Mouse (Mus musculus): ENCODE results near the gene Hira.
"Not testable (repeated sequence)": the region's sequence is repeated elsewhere in the genome, so short reads cannot be mapped to it uniquely, and the experiment has no call there.

Gene Hira

DNA sequence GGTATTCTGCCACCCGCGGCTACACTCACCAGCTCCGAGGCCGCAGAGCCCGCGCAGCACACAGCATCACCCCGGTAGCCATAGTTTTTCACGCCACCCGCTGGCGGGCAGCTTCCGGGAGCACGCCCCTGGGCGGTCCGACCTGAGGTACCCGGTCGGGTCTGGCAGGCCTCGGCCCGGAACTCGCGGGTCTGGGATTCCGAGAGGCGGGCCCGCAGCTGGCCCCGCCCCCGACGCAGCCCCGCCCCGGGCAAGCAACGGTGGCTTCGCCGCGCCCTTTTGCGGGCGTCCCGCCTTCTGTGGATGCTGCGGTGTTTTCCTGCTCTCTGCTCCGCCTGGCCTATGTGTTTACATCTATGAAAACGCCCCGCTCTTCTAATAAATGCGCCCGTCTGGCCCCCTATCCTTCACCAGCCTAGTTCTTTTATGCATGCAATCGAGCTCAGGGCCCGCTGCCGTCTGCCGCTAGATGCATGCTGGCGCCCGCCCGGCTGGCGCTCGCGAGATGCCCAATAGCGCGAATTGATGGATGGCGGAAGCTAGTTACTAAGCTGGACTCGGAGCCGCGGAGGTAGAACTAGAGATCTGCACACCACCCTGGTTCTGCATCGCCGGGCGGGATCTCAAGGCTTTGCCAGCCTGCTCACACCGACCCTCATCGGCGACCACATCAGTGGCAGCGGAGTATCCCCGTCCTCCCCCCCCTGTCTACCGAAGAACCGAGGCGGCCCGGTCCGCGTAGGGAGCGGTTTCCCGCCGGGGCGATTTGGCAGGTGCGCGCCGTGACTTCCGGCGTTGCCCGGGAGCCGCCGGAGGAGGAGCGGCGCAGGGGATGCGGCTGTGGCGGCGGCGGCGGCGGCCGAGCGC is at the start of gene Hira, which contains the start of gene Mrpl40:
Gene Hira, plus strand, starts transcription at position 596 of the 867 bp plus-strand sequence.
Gene Mrpl40, minus strand, starts transcription at position 421 of the 867 bp plus-strand sequence.
- peak; percentile 96 for DNase-seq

DNA sequence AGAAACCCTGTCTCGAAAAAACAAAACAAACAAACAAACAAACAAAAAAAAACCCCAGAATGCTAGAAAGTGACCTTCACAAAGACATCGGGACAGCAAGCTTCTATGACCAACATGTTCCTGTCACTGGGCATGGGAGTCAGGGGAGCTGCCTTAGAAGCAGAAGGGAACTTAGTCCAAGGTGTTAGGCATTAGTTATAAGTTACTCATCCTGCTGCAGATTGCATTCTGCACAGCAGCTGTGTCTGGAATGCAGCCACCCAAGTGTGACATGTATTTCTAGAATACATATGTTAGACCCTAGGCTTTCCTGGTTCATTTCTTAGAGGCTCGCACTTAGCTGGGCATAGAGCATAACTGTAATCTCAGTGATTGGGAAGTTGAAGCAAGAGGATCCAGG is 48.2 kb upstream of the Hira start:
- no peak for DNase-seq

DNA sequence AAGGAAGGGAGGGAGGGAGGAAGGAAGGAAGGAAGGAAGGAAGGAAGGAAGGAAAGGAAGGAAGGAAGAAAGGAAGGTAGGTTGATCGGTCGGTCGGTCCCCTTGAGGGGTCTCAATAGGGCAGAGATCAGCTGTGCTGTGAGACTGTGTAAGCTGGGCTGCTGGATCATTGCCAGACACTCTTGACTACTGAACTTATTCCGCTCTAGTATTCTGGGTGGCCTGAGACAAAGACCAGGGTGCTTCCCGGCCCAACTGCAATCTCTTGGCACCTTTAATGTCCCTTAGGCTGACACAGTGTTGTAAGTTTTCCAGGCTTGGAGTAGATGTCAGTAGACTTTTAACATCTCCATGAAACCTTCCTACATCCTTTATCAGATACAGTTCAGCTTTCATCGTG is 47.7 kb upstream of the Hira start:
- no peak for DNase-seq

DNA sequence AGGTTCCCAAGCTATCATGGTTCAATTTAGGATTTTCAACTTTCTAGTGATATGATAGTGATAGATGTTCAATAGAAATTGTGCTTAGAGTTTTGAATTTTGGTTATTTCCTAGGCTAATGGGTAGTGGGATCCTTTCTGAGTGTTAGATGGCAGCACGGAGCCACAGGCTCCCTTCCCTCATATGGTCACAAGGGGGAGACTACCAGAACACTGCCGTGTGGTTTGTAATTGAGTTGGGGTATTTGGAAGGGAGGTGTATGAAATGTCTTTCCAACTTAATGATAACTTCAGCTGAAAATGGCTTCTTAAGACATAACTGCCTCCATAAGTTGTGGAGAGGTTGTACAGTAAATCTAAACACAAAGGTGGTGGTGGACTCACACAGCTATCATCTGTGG is 43.4 kb upstream of the Hira start:
- no peak for DNase-seq

DNA sequence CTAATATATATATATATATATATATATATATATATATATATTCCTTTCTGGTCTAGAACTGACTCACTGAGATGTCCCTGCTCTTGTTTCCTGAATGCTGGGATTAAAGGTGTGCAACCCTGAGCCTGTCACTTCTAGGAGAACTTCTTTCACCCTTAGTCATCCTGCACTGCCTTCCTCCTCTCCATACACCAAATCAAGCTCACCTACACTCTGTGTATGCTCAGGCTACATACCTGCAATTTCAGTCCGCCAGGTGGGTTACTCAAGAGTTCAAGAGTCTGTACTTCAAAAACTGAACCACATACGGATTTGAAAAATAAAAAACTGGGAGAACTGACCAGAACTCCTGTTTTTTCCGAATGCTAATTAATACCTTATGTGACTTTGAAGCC is 40.8 kb upstream of the Hira start:
- DNase-seq, result no peak

- DNase-seq, result peak; percentile 96
Measured at GRCm38 (mm10) chr16:18836468-18837208, 40.2 kb upstream of the Hira start, which contains the start of the genes 2510002D24Rik and Gm28539. Gene 2510002D24Rik (plus strand): TSS chr16:18836578. Gene Gm28539 (plus strand): TSS chr16:18836584.

DNA sequence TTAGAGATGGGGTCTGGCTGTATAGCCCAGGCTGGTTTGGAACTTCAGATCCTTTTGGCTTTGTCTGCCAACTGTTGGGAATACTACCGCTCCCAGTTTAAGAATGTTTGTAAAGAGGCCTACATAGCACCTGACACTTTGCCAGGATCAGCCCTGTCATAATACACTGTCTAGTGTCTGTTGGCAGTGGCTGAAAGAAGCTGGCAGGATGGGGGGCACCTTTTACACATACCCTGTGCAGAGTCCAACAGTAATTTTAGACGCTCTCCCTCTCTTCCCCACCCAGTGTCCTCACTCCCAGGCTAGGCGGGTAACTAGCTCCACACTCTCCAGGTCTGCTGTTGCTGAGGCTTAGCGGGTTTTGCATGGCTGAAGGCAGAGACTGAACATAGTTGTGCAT is 38.5 kb upstream of the Hira start:
- no peak for DNase-seq

DNA sequence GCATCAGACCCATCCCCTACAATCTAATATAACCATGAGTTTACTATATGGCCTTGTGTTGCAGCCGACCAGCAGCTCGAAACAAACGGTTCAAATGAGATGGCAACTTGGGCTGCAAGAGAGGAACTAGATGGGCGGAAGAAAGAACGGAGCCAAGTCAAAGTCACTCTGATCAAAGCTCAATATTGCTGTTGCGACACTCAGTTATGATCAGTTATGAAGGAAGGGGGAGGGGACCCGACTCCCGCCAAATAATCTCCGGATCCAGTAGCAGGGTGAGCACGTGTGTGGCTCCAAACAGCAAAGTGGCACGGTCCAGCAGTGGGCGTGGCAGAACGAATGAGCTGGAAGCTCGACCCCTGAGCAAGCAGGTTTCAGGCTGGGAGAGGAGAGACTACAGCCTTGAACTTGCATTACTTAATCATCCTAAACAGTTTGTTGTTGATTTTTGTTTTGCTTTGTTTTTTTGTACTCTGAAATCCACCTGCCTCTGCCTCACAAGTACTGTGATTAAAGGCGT is 30.5 kb upstream of the Hira start:
- no peak for DNase-seq

DNA sequence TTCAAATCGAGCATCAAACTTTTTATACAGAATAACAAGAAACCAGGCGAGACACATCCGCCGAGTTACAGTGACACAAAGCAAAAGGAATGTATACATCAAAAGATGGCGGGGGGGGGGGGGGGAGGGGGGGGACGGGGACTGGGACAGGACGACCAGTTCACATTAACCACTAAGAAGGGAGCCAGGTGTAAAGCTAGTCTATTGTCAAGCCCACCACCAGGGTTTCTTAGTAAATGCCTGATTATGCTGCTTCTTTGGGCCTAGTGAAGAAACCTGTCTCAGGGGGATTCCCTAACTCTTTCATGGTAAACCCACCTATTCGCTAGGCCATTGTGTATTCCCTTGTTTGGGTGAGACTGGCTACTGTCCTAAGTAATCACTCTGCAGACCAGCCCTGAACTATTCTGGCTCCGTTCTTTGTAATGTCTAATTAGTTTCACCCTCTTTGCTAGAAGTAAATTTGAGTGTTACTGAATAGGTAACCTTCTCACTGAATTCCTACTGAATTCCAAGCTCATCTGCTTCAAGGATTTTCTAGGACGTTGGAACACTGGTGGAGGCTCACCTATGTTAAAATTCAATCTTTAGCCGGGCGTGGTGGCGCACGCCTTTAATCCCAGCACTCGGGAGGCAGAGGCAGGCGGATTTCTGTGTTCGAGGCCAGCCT is 27.2 kb upstream of the Hira start:
- not testable (repeated sequence) for DNase-seq

GRCm38 (mm10) chr16:18858551-18858950 is 18.3 kb upstream of the Hira start:
- DNase-seq, result peak; percentile 65

DNA sequence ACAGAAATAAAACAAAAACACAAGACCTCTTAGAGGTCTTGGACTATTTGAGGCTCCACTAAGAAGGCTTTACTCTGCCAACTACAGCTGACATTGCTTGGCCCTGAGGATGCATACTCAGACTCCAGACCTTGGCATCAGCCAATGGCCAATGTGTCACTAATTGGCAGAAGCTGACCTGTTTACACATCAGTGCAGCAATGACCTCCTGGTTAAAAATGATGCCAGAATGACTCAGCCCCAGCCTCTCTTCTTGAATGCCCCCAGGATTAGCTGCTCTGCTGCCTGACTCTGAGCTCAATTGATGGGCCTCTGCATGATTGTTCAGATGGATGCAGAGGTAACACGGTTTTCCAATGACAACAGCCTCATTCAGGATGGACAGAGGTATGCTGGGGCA is 16.7 kb upstream of the Hira start:
- DNase-seq, result peak; percentile 47

- DNase-seq, result not testable (repeated sequence)
Measured at GRCm38 (mm10) chr16:18870495-18870894, 6.3 kb upstream of the Hira start.

DNA sequence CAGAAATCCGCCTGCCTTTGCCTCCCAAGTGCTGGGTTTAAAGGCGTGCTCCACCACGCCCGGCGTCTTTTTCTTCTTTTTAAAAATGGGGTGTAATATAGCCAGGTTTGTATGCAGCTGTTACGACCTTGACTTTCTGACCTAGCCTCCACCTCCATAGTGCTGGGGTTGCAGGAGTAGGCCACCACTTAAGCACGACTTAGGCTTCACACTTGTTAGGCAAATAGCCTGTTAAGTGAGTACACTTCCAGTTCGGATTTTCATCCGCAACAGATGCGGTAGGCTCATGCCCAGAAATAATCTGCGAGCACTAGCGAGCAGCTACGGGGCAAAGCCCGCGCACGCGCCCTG is 771 bp upstream of the Hira start:
- no peak for DNase-seq

DNA sequence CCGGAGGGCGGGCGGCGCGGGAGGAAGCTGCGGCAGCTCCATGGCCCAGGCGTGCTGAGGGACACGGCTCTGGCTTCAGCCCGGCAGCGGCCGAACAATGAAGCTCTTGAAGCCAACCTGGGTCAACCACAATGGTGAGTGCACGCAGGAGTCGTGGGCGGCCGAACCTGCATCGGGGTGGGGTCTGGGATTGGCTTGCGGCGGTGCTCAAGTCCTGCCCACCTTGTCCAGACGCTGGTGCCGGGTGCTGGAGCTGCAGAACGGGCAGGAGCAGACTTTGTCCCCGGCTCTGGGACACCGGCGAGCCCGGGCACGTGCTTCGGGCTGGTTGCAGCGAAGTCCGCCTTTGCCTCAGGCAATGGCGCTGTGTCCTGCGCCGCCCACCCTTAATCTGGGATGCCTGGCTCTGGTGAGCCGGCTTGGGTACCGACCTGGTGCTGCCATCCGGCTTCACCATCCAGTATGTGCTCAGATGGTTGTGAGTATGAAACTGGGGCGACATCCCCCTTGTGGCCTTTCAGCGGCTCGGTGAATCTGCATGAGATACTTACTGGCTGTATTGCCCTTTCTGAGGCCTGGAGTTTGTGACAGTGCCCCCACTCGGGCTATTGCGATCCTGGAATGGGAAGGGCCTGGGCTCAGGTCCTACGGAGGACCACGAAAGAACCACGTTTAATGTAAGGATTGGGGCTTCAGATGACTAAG is 701 bp downstream of the Hira start:
- no peak for DNase-seq

- peak; percentile 38 for DNase-seq
Measured at GRCm38 (mm10) chr16:18878091-18878720, 1.4 kb downstream of the Hira start.

GRCm38 (mm10) chr16:18884044-18884443 is 7.2 kb downstream of the Hira start:
- DNase-seq, result no peak

GRCm38 (mm10) chr16:18893840-18894372 is 17.1 kb downstream of the Hira start:
- no peak for DNase-seq

DNA sequence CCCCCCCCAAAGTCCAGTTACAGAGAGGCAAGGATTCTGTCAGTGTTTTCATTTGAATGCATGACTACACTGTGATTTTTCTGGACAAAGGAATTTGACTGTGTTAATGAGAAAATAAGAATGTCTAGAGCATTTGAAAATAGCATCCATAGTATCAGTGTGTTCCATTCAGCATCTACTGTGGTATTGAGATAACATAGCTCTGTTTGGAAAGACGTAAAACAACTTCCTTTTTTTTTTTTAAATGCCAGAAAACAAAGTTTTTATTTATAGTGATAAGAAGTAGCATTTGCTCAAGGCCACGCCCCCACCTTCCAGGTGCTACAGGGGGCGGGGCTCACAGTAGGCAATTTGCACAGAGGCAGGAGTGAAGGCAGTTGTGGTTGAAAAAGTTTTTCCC is 18.4 kb downstream of the Hira start:
- no peak for DNase-seq

- no peak for DNase-seq
Measured at GRCm38 (mm10) chr16:18896429-18896828, 19.6 kb downstream of the Hira start.

GRCm38 (mm10) chr16:18905648-18906047 is 28.8 kb downstream of the Hira start:
- DNase-seq, result no peak

- no peak for DNase-seq
Measured at GRCm38 (mm10) chr16:18916064-18916463, 39.2 kb downstream of the Hira start.

DNA sequence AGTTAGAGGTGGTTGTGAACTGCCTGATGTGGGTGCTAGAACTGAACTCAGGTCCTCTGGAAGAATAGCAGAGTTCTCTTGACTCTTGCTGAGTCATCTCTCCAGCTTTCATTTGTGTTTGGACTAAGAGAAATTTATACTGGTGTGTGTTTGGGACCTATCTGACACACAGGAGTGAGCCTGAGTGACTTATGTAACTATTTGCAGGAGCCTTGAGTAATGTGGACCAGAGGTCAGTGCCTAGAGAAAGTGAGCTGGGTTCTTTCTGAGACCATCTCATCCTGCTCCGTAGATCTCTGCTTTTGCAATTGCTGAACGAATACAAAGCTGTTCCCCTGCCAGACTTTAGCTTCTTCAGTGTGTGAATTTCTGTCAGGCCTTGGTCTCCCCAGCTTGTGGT is 44.9 kb downstream of the Hira start:
- no peak for DNase-seq

All from cerebellum, adult 11-12 months (tissue).